Mouse (Mus musculus) heart, postnatal 0 days (tissue): Measurements from ENCODE around the gene Lmbr1l.

Source experiments
- CTCF ChIP-seq: IDR thresholded peaks from 2 replicates; pipeline ENCODE4 v1.5.1; 2016; ENCODE audit warnings: antibody characterized with exemption, control low read depth, low read depth
- EP300 ChIP-seq: IDR thresholded peaks from 2 replicates; pipeline ENCODE4 v1.6.1; 2016; ENCODE audit warnings: antibody characterized with exemption, low read depth

DNA sequence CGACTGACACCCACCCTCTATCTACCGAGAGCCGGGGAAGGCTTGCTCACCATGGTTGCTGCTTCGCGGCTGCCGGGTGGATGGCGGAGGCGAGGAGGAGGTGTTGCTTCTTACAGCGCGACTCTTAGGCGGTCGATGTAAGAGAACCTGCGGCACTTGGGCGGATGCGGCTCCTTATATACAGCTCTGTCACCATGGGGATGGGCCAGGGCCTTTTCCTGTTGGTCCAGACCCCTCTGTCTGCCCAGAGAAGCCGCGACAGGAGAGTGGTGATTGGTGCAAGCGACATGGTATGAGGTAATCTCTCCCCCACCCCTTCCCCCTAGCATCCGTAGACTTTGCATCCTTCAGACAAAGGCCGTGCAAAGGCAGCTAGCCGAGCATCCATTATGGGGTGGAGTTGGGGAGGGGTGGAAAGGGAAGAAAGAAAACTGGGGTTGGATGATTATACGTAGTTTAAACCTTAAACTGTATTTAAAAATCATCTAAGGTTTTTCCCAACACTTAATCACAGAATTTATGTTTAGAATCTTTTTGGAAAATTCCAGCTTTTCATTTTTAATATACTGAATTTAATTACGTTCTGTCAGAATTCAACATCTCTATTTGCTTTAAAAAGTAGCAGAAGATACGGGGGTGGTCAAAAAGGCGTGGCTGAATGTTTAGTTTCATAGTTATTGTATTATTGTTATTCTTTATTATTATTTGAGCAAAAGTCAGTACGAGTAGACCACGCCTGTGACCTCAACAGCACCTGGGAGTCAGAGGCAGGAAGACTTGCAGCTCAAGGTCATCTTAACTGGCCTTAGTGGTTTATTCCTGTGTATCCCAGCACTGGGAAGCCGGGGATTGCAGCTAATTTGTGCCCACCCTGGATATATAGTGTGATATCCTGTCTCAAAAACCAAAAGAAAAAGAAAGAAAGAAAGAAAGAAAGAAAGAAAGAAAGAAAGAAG lies 35.6 kb upstream of the Lmbr1l start, which contains the start of the genes Gm49450 and Tuba1a:
- TF ChIP-seq CTCF (no peak), EP300 (no peak)
